Mouse (Mus musculus): ENCODE results near the gene Hmga2. TPM values are rescaled to one million over a fixed set of nuclear protein-coding genes. Genes with fewer than 3 reads are reported as not detected.
A peak's percentile ranks its signal among the peaks of the same experiment; 100 is the strongest.
"Not testable (repeated sequence)": the region's sequence is repeated elsewhere in the genome, so short reads cannot be mapped to it uniquely, and the experiment has no call there.

The Hmga2 gene
- polyA plus RNA-seq, 1 experiment from 2014 or later = 21.1 TPM

GRCm38 (mm10) chr10:120384797-120385600 lies 91.3 kb downstream of the Hmga2 start:
- ATAC-seq = peak; percentile 61
- no peaks in the 10 kb centered on the region for H3K9me3 ChIP-seq (ENCODE audit: control insufficient read depth, low read length)
- H3K4me2 ChIP-seq (ENCODE audit: low read depth, low read length) = no peak overlapping the region
- no peak overlapping the region for H3K4me3 ChIP-seq (ENCODE audit: low read length)
- H3K27ac ChIP-seq (ENCODE audit: low read length) = no peak overlapping the region
- no peaks in the 10 kb centered on the region for H3K27me3 ChIP-seq (replicated peaks; ENCODE audit: control insufficient read depth, insufficient read depth, low read length)
- 45% methylated on average over 10 of the region's 10 CpGs for WGBS
- no peaks in the 10 kb centered on the region; the same call in 1 of the 2 replicates for H3K36me3 ChIP-seq (ENCODE audit: control insufficient read depth, insufficient read depth, low read length)
- no peak overlapping the region for H3K9ac ChIP-seq (ENCODE audit: low read depth, low read length)
- peaks cover 28% of the 10 kb centered on the region for H3K4me1 ChIP-seq (ENCODE audit: control insufficient read depth, insufficient read depth, low read length)

DNA sequence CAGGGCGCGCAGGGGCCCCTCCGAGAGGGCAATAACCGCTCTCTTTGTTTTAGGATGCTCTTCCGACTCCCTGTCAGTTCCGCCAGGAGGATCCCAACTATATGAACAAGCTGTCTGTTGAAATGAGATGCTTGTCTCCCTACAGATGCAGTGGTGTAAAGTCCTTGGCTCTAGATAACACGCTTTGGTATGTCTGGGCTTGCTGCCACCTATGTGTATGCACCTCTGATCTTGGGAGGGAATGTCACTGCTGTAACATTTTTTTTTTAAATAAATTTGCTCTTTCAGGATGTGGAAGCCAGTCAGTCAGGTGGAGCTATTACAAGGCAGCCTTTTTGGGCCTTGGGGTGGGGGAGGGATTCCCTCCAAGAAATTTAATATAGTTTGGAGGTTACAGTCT lies 92.2 kb downstream of the Hmga2 start:
- Histone ChIP-seq H3K4me3 (ENCODE audit: low read length) (no peak overlapping the region), H3K27ac (ENCODE audit: low read length) (no peak overlapping the region), H3K4me1 (ENCODE audit: control insufficient read depth, insufficient read depth, low read length) (peaks cover 23% of the 10 kb centered on the region), H3K4me2 (ENCODE audit: low read depth, low read length) (no peak overlapping the region), H3K9me3 (ENCODE audit: control insufficient read depth, low read length) (no peaks in the 10 kb centered on the region), H3K27me3 (replicated peaks; ENCODE audit: control insufficient read depth, insufficient read depth, low read length) (no peaks in the 10 kb centered on the region), H3K9ac (ENCODE audit: low read depth, low read length) (no peak overlapping the region), H3K36me3 (ENCODE audit: control insufficient read depth, insufficient read depth, low read length) (no peaks in the 10 kb centered on the region; the same call in 1 of the 2 replicates)
- no peak for ATAC-seq
- 82% methylated on average over 7 of the region's 7 CpGs for WGBS

GRCm38 (mm10) chr10:120377795-120378194 lies 98.5 kb downstream of the Hmga2 start:
- no peak overlapping the region for H3K9ac ChIP-seq (ENCODE audit: low read depth, low read length)
- H3K4me3 ChIP-seq (ENCODE audit: low read length) = no peak overlapping the region
- no peak overlapping the region for H3K4me2 ChIP-seq (ENCODE audit: low read depth, low read length)
- H3K36me3 ChIP-seq (ENCODE audit: control insufficient read depth, insufficient read depth, low read length) = no peaks in the 10 kb centered on the region; the same call in 1 of the 2 replicates
- H3K4me1 ChIP-seq (ENCODE audit: control insufficient read depth, insufficient read depth, low read length) = peaks cover 21% of the 10 kb centered on the region
- peak; percentile 44; the same call in 1 of the 2 replicates for ATAC-seq
- H3K27me3 ChIP-seq (replicated peaks; ENCODE audit: control insufficient read depth, insufficient read depth, low read length) = no peaks in the 10 kb centered on the region
- H3K9me3 ChIP-seq (ENCODE audit: control insufficient read depth, low read length) = no peaks in the 10 kb centered on the region
- WGBS = 66% methylated on average over 3 of the region's 3 CpGs
- no peak overlapping the region for H3K27ac ChIP-seq (ENCODE audit: low read length)

GRCm38 (mm10) chr10:120377327-120377752 lies 98.9 kb downstream of the Hmga2 start:
- H3K4me1 ChIP-seq (ENCODE audit: control insufficient read depth, insufficient read depth, low read length) = peaks cover 24% of the 10 kb centered on the region
- no peaks in the 10 kb centered on the region for H3K9me3 ChIP-seq (ENCODE audit: control insufficient read depth, low read length)
- no peaks in the 10 kb centered on the region for H3K27me3 ChIP-seq (replicated peaks; ENCODE audit: control insufficient read depth, insufficient read depth, low read length)
- H3K27ac ChIP-seq (ENCODE audit: low read length) = no peak overlapping the region
- H3K36me3 ChIP-seq (ENCODE audit: control insufficient read depth, insufficient read depth, low read length) = peaks cover 2% of the 10 kb centered on the region; the same call in 1 of the 2 replicates
- WGBS = 31% methylated on average over 19 of the region's 19 CpGs
- H3K9ac ChIP-seq (ENCODE audit: low read depth, low read length) = no peak overlapping the region
- ATAC-seq = peak; percentile 67
- H3K4me2 ChIP-seq (ENCODE audit: low read depth, low read length) = peak overlapping the region; percentile 21; the same call in 1 of the 2 replicates
- no peak overlapping the region for H3K4me3 ChIP-seq (ENCODE audit: low read length)

DNA sequence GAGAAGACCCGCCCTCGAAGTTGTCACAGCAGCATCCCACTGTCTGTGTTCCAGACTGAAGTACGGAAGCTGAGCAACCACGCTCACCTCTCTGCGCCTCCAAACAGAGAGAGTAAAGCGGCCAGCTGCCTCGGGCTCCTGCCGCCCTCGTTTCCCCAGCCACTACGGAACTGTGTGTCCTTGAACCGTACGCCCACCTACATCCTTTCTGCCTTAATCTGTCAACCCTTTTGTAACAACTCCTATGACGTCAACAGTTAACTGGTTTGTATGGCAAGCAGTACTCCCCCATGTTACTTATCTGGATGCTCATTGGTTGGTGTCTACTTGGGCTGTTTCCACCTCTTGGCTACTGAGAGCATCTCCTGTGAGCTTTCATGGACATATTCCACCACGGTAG lies 100.8 kb downstream of the Hmga2 start:
- Histone ChIP-seq H3K27ac (ENCODE audit: low read length) (no peak overlapping the region), H3K36me3 (ENCODE audit: control insufficient read depth, insufficient read depth, low read length) (peaks cover 3% of the 10 kb centered on the region; the same call in 1 of the 2 replicates), H3K27me3 (replicated peaks; ENCODE audit: control insufficient read depth, insufficient read depth, low read length) (no peaks in the 10 kb centered on the region), H3K9me3 (ENCODE audit: control insufficient read depth, low read length) (no peaks in the 10 kb centered on the region), H3K4me3 (ENCODE audit: low read length) (no peak overlapping the region), H3K4me1 (ENCODE audit: control insufficient read depth, insufficient read depth, low read length) (peaks cover 33% of the 10 kb centered on the region), H3K9ac (ENCODE audit: low read depth, low read length) (no peak overlapping the region), H3K4me2 (ENCODE audit: low read depth, low read length) (no peak overlapping the region)
- no peak for ATAC-seq
- 85% methylated on average over 14 of the region's 14 CpGs for WGBS

DNA sequence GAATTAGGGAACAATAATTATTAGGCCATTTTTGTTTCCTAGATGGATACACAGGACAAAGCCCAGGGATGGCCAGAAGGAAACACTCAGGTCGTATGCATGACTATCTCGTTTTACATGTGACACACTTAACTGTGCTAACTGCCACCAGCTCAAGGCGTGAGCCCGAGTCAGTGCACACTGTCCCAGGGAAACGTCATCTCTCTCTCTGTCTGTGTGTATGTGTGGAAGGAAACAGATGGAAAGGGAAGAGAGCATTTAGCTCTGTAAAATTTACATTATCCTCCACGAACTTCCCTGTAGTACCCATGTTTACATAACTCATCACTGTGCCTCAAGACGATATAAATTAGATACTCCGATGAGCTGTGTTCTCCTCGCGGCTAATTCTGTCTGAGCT lies 105.1 kb downstream of the Hmga2 start:
- Histone ChIP-seq H3K27ac (ENCODE audit: low read length) (0 out of 2 replicates have a peak overlapping the region, but pooled peaks have one; percentile 41), H3K4me3 (ENCODE audit: low read length) (no peak overlapping the region), H3K9ac (ENCODE audit: low read depth, low read length) (no peak overlapping the region), H3K4me2 (ENCODE audit: low read depth, low read length) (no peak overlapping the region), H3K27me3 (replicated peaks; ENCODE audit: control insufficient read depth, insufficient read depth, low read length) (no peaks in the 10 kb centered on the region), H3K36me3 (ENCODE audit: control insufficient read depth, insufficient read depth, low read length) (0 out of 2 replicates have a peak, but pooled peaks cover 3% of the 10 kb centered on the region), H3K4me1 (ENCODE audit: control insufficient read depth, insufficient read depth, low read length) (peaks cover 32% of the 10 kb centered on the region), H3K9me3 (ENCODE audit: control insufficient read depth, low read length) (no peaks in the 10 kb centered on the region)
- WGBS = 38% methylated on average over 10 of the region's 10 CpGs
- peak; percentile 49 for ATAC-seq

DNA sequence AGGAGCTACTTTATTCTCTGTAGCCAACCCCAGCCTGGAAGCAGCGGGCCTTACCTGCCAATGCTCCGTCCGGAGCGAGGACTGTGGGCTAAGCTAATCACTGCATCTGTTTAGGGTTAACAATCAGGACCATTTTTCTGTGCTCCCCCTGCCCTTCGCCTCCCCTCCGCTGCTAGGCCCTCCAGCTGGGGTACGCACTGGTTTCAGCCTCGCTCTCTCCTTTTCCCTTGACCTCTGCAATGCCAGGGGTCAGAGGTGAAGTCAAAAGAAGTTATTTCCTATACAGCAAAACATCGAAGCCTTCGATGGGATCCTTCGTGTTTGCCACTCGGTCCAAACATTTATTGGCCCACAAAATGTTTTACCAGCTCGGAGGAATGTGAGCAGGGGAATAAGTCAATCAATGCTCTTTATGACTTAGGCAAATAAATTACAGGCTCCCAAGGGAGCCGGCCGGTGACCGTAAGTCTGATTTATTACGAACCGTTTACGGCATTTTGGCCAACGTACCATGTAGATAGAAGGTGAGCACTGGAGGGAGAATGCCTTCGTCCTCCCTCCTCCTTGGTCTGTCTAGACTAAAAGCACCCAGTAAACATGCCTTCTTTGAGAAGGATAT lies 107.0 kb downstream of the Hmga2 start:
- Histone ChIP-seq H3K27me3 (replicated peaks; ENCODE audit: control insufficient read depth, insufficient read depth, low read length) (no peaks in the 10 kb centered on the region), H3K4me2 (ENCODE audit: low read depth, low read length) (peak overlapping the region; percentile 32), H3K27ac (ENCODE audit: low read length) (no peak overlapping the region), H3K4me1 (ENCODE audit: control insufficient read depth, insufficient read depth, low read length) (peaks cover 46% of the 10 kb centered on the region), H3K9ac (ENCODE audit: low read depth, low read length) (no peak overlapping the region), H3K4me3 (ENCODE audit: low read length) (no peak overlapping the region), H3K9me3 (ENCODE audit: control insufficient read depth, low read length) (no peaks in the 10 kb centered on the region), H3K36me3 (ENCODE audit: control insufficient read depth, insufficient read depth, low read length) (0 out of 2 replicates have a peak, but pooled peaks cover 3% of the 10 kb centered on the region)
- 39% methylated on average over 21 of the region's 21 CpGs for WGBS
- ATAC-seq = peak; percentile 16; the same call in 1 of the 2 replicates

DNA sequence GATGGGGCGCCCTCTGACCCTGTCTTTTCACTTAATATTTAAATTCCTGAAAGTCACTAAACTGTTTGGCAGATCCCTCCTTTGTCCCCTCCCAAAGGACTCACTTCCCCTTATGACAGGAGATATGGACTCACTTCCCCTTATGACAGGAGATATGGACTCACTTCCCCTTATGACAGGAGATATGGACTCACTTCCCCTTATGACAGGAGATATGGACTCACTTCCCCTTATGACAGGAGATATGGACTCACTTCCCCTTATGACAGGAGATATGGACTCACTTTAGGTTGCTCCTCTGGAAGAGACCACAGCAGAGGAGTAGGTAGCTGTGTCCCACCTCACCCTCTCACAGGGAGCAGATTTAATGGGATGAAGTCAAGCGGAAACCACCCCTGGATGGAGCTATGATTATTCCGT lies 110.1 kb downstream of the Hmga2 start:
- H3K27me3 ChIP-seq (replicated peaks; ENCODE audit: control insufficient read depth, insufficient read depth, low read length); H3K4me2 ChIP-seq (ENCODE audit: low read depth, low read length); H3K36me3 ChIP-seq (ENCODE audit: control insufficient read depth, insufficient read depth, low read length); H3K9me3 ChIP-seq (ENCODE audit: control insufficient read depth, low read length); ATAC-seq; H3K4me3 ChIP-seq (ENCODE audit: low read length): not testable (repeated sequence)
- Histone ChIP-seq H3K4me1 (ENCODE audit: control insufficient read depth, insufficient read depth, low read length) (peaks cover 40% of the 10 kb centered on the region), H3K27ac (ENCODE audit: low read length) (peak overlapping the region; percentile 66), H3K9ac (ENCODE audit: low read depth, low read length) (peak overlapping the region; percentile 49; the same call in 1 of the 2 replicates)
- 78% methylated on average over 3 of the region's 3 CpGs for WGBS

GRCm38 (mm10) chr10:120365380-120366172 lies 110.7 kb downstream of the Hmga2 start:
- Histone ChIP-seq H3K9me3 (ENCODE audit: control insufficient read depth, low read length) (no peaks in the 10 kb centered on the region), H3K4me3 (ENCODE audit: low read length) (0 out of 2 replicates have a peak overlapping the region, but pooled peaks have one; percentile 5), H3K27ac (ENCODE audit: low read length) (peak overlapping the region; percentile 66), H3K9ac (ENCODE audit: low read depth, low read length) (peak overlapping the region; percentile 49; the same call in 1 of the 2 replicates), H3K4me2 (ENCODE audit: low read depth, low read length) (peak overlapping the region; percentile 37), H3K36me3 (ENCODE audit: control insufficient read depth, insufficient read depth, low read length) (no peaks in the 10 kb centered on the region), H3K27me3 (replicated peaks; ENCODE audit: control insufficient read depth, insufficient read depth, low read length) (no peaks in the 10 kb centered on the region), H3K4me1 (ENCODE audit: control insufficient read depth, insufficient read depth, low read length) (peaks cover 37% of the 10 kb centered on the region)
- WGBS = 31% methylated on average over 24 of the region's 24 CpGs
- peak; percentile 61 for ATAC-seq
